Mouse (Mus musculus): ENCODE measurements around the gene Spz1. TPM values are rescaled to one million over a fixed set of nuclear protein-coding genes. Genes with fewer than 3 reads are reported as not detected.
A peak's percentile ranks its signal among the peaks of the same experiment; 100 is the strongest.

Gene Spz1
- total and polyA plus RNA-seq, 2 experiments from 2014 or later = not detected

DNA sequence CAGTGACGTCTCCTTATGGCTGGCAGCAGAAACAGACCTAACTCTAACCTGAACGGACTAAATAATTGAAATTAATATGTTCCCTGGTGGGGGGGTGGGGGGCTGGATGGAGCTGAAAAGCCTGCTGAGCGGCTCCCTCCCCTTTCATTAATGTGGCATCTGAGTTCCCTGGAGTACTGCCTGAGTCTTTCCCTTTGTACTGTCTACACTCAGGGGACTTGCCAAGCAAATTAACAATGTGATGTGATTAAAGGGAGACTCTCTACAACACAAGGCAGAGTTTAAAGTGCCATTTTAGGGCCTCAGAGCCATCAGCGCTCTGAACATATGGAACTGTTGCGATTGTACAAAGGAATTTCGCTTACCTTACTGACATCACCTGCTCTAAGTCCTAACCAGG is 18.5 kb upstream of the Spz1 start:
- H3K4me3 ChIP-seq (ENCODE audit: low read depth, low read length) = no peak overlapping the region
- 0 out of 2 replicates have a peak, but pooled peaks cover 4% of the 10 kb centered on the region for H3K4me1 ChIP-seq (ENCODE audit: insufficient read depth, low read length)
- no peaks in the 10 kb centered on the region for H3K9me3 ChIP-seq (ENCODE audit: low read length)
- 32% methylated on average over 6 of the region's 6 CpGs for WGBS
- no peak overlapping the region for H3K27ac ChIP-seq (ENCODE audit: low read depth, low read length)
- no peak for ATAC-seq (ENCODE audit: low FRiP score)
- no peak for TF ChIP-seq CTCF (IDR thresholded peaks at IDR 0.05)
- H3K9ac ChIP-seq (replicated peaks; ENCODE audit: low read length, poor library complexity, severe bottlenecking) = no peak overlapping the region
- H3K4me2 ChIP-seq (ENCODE audit: low read depth, low read length, poor library complexity, severe bottlenecking) = no peak overlapping the region
- H3K36me3 ChIP-seq (ENCODE audit: insufficient read depth, low read length) = no peaks in the 10 kb centered on the region
- no peaks in the 10 kb centered on the region for H3K27me3 ChIP-seq (ENCODE audit: insufficient read depth, low read length)
- DNase-seq (ENCODE audit: low spot score) = no peak

DNA sequence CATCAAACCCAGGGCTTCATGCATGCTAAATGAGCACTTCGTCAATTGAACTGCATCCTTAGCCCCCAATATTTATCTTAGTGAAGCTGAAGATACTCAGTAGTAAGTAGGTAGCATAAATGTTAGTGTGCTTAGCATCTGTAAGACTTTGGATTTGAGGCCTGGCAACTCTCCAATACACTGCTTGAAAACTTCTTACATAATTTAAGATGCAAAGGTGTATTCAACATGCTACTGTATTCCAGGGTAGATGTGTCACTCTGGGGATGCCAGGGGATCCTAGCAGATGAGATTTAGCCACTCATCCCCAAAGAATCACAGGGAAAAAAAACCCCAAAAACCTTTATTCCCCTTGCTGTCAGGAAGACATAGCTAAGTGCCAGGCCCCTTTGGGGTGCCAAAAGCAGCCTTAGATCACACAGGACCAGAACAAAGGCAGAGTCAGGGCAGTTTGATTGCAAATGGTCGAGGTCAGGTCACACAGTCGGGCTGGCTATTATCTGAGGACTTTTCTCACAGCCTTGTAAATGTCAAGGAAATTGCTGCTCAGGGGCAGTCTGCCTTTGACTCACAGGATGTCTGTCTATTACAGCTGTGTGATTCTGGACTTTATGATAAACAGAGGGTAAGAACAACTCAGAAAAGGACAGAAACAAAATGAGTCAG is 17.9 kb upstream of the Spz1 start:
- no peak overlapping the region for H3K27ac ChIP-seq (ENCODE audit: low read depth, low read length)
- DNase-seq (ENCODE audit: low spot score) (no peak), ATAC-seq (ENCODE audit: low FRiP score) (no peak)
- no peaks in the 10 kb centered on the region for H3K36me3 ChIP-seq (ENCODE audit: insufficient read depth, low read length)
- H3K4me3 ChIP-seq (ENCODE audit: low read depth, low read length) = no peak overlapping the region
- WGBS = 17% methylated on average over 3 of the region's 3 CpGs
- no peak for TF ChIP-seq CTCF (IDR thresholded peaks at IDR 0.05)
- H3K9me3 ChIP-seq (ENCODE audit: low read length) = no peaks in the 10 kb centered on the region
- no peaks in the 10 kb centered on the region for H3K27me3 ChIP-seq (ENCODE audit: insufficient read depth, low read length)
- 0 out of 2 replicates have a peak, but pooled peaks cover 4% of the 10 kb centered on the region for H3K4me1 ChIP-seq (ENCODE audit: insufficient read depth, low read length)
- H3K4me2 ChIP-seq (ENCODE audit: low read depth, low read length, poor library complexity, severe bottlenecking) = no peak overlapping the region
- H3K9ac ChIP-seq (replicated peaks; ENCODE audit: low read length, poor library complexity, severe bottlenecking) = no peak overlapping the region

DNA sequence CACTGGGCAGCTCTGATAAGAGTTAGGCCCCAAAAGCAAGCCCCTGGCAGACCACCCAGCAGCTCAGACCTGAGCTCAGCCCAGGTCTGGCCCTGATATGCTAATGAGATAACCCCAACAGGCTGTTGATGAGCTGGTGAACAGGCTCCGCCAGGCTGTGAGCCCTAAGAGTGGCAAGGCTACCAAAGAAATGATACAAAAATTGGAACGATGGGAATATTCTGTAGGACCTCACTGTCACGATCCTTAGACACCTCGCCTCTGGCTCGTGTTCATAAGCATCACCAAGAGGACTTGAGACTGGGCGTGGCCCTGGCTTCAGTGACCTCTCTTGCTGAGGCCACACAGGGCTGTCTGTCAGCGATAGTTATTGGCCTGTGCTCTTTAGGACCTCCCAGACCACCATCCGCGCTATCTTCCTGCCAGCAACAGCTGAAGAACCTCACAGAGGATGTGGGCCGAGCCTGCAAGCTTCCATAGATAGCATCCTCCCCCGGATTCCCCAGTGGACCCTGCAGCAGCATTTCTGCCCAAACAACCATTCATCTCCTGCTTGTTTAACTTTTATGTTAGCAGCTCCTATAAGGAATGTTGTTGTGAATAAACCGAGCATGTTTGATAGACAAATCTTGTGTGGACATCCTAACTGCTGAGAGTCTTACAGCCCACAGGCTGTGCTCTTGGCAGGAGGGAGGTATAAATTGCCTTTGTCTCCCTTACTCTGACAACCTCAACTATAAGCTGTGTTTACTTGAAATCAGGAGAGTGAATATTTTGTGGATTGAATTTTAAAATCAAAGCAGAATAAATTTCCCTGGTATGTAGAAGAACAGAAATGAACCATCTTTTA is 17.0 kb upstream of the Spz1 start:
- WGBS = 27% methylated on average over 12 of the region's 12 CpGs
- 0 out of 2 replicates have a peak, but pooled peaks cover 4% of the 10 kb centered on the region for H3K4me1 ChIP-seq (ENCODE audit: insufficient read depth, low read length)

DNA sequence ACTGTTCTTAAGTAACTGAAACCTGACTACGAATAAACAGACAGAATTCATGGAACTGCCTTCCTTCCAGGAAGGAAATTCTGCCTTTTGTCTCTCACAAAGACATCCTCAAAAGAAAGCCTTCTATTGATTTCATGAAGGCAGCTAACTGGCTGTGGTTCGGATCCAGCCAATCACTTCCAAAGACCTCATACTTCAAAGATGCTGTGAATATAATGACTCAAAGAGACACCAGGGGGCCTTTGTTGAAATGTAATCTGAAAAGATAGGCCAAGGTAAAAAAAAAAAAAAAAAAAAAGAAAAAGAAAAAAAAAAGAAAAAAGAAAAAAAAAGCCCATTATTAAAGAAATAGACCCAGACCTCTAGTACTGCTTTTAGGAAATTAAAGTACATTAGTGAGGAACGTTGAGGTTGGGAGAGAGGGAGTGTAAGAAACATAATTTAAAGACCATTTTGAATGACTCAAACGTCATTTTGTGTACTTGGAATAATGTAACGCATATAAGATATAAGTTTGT is 16.4 kb upstream of the Spz1 start:
- no peaks in the 10 kb centered on the region for H3K36me3 ChIP-seq (ENCODE audit: insufficient read depth, low read length)
- ATAC-seq (ENCODE audit: low FRiP score) (no peak), DNase-seq (ENCODE audit: low spot score) (no peak)
- WGBS = 37% methylated on average over 5 of the region's 5 CpGs
- H3K27me3 ChIP-seq (ENCODE audit: insufficient read depth, low read length) = no peaks in the 10 kb centered on the region
- H3K4me2 ChIP-seq (ENCODE audit: low read depth, low read length, poor library complexity, severe bottlenecking) = no peak overlapping the region
- no peaks in the 10 kb centered on the region for H3K9me3 ChIP-seq (ENCODE audit: low read length)
- H3K4me1 ChIP-seq (ENCODE audit: insufficient read depth, low read length) = 0 out of 2 replicates have a peak, but pooled peaks cover 4% of the 10 kb centered on the region
- H3K4me3 ChIP-seq (ENCODE audit: low read depth, low read length) = no peak overlapping the region
- no peak overlapping the region for H3K27ac ChIP-seq (ENCODE audit: low read depth, low read length)
- no peak overlapping the region for H3K9ac ChIP-seq (replicated peaks; ENCODE audit: low read length, poor library complexity, severe bottlenecking)
- TF ChIP-seq CTCF (IDR thresholded peaks at IDR 0.05) = no peak

More for the DNA sequence above, 17.0 kb upstream of the Spz1 start:
- no peak for TF ChIP-seq CTCF (IDR thresholded peaks at IDR 0.05)
- ATAC-seq (ENCODE audit: low FRiP score) = no peak
- no peak overlapping the region for H3K4me2 ChIP-seq (ENCODE audit: low read depth, low read length, poor library complexity, severe bottlenecking)
- H3K27me3 ChIP-seq (ENCODE audit: insufficient read depth, low read length) = no peaks in the 10 kb centered on the region
- DNase-seq (ENCODE audit: low spot score) = no peak
- no peaks in the 10 kb centered on the region for H3K9me3 ChIP-seq (ENCODE audit: low read length)
- H3K4me3 ChIP-seq (ENCODE audit: low read depth, low read length) = no peak overlapping the region
- H3K36me3 ChIP-seq (ENCODE audit: insufficient read depth, low read length) = no peaks in the 10 kb centered on the region
- no peak overlapping the region for H3K9ac ChIP-seq (replicated peaks; ENCODE audit: low read length, poor library complexity, severe bottlenecking)
- H3K27ac ChIP-seq (ENCODE audit: low read depth, low read length) = no peak overlapping the region

DNA sequence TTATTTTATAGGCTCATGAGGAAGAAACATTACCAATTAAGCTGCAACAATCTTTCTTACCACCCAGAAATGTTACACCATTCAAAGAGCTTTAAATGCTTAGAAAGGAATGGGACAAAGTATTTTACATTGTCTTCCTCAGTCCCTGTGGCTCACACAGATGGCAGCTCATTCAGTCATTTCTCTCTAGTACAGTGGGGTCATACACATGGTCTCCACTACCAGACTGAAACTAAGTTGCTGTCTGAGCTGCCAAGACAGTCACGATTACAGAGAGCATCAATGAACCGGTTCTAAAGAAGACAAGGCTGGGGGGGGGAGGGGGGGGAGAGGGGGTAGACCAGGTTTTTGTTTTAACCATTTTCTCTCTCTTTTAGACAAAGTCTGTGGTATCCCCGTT is 15.3 kb upstream of the Spz1 start:
- WGBS = 55% methylated on average over 3 of the region's 3 CpGs
- Histone ChIP-seq H3K4me3 (ENCODE audit: low read depth, low read length) (no peak overlapping the region), H3K36me3 (ENCODE audit: insufficient read depth, low read length) (no peaks in the 10 kb centered on the region), H3K4me2 (ENCODE audit: low read depth, low read length, poor library complexity, severe bottlenecking) (no peak overlapping the region), H3K4me1 (ENCODE audit: insufficient read depth, low read length) (0 out of 2 replicates have a peak, but pooled peaks cover 4% of the 10 kb centered on the region), H3K9me3 (ENCODE audit: low read length) (no peaks in the 10 kb centered on the region), H3K27ac (ENCODE audit: low read depth, low read length) (no peak overlapping the region), H3K9ac (replicated peaks; ENCODE audit: low read length, poor library complexity, severe bottlenecking) (no peak overlapping the region), H3K27me3 (ENCODE audit: insufficient read depth, low read length) (no peaks in the 10 kb centered on the region)
- peak; percentile 5 for DNase-seq (ENCODE audit: low spot score)
- ATAC-seq (ENCODE audit: low FRiP score) = no peak
- TF ChIP-seq CTCF (IDR thresholded peaks at IDR 0.05) = no peak

DNA sequence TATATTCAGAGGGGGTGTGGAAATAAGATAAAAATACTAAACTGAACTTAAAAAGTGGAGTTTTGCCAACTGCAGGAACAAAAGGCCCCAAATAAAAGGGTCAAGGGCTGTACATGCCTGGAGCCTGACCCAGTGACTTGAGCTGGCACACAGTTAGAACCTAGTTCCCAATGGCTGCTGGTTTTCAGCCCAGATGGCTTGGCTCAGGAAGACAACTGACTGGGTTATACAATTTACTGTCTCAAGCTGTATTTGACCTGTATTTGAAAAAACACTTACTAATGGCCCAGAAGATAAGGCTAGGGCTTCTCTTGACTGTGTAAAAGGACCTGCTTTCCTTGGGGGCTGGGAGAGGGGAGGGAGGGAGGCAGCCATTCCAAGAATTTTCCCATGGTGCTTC is 13.3 kb upstream of the Spz1 start:
- ATAC-seq (ENCODE audit: low FRiP score) (no peak; the same call in 1 of the 2 replicates), DNase-seq (ENCODE audit: low spot score) (no peak)
- H3K27me3 ChIP-seq (ENCODE audit: insufficient read depth, low read length) = no peaks in the 10 kb centered on the region
- H3K4me2 ChIP-seq (ENCODE audit: low read depth, low read length, poor library complexity, severe bottlenecking) = no peak overlapping the region
- no peaks in the 10 kb centered on the region for H3K9me3 ChIP-seq (ENCODE audit: low read length)
- H3K9ac ChIP-seq (replicated peaks; ENCODE audit: low read length, poor library complexity, severe bottlenecking) = no peak overlapping the region
- H3K36me3 ChIP-seq (ENCODE audit: insufficient read depth, low read length) = no peaks in the 10 kb centered on the region
- H3K4me3 ChIP-seq (ENCODE audit: low read depth, low read length) = no peak overlapping the region
- H3K27ac ChIP-seq (ENCODE audit: low read depth, low read length) = no peak overlapping the region
- TF ChIP-seq CTCF (IDR thresholded peaks at IDR 0.05) = no peak
- 0 out of 2 replicates have a peak, but pooled peaks cover 4% of the 10 kb centered on the region for H3K4me1 ChIP-seq (ENCODE audit: insufficient read depth, low read length)

All from midbrain, postnatal 0 days (tissue).